In the genomic region with DNA sequence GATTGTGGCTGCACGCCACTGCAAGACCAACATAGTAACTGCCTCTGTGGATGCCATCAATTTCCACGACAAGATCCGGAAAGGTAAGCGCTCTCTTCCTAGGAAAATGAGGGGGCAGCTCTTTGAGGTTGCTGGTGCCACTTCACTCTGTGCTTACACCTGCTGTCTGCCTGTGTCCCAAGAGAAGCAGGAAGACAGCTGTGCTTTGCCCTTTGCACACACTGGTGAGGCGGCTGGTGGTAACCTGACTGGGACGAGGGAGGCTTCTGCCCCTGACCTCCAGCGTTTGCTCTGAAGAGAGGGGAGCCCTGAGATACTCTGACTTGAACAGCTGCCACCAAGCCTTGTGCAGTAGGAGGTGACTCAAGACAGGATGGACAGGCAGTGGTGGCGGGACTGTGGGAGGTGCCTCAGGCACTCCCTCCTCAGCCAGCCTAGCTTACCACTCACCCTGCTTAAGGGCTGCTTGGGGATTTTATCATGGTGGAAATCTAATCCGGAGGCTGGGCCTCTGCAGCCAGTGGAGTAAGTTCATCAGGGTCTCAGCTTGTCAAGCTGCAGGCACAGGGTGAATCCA, we compare ENCODE assay signal across 15 mouse cellular contexts. TPM values are rescaled to one million over a fixed set of nuclear protein-coding genes. Genes with fewer than 3 reads are reported as not detected.
DNase-seq lines count a peak whose midpoint lies in the region; ATAC-seq and TF ChIP-seq lines count a peak whose summit lies in the region.
"Had no signal": no experiment of that assay in that cellular context is flagged by ENCODE, and none has a peak within 500 bp of the region (broad histone marks: within the 10 kb centered on the region; RNA-seq: fewer than 3 reads in every experiment).

No protein-coding gene starts in this region.

- H3K9ac ChIP-seq in heart, embryonic 12.5 days = no peak overlapping the region
- no peak overlapping the region for H3K9ac ChIP-seq in kidney, embryonic 15.5 days
- H3K9ac ChIP-seq in embryonic facial prominence, embryonic 15.5 days = no peak overlapping the region
- H3K9ac ChIP-seq: intestine, embryonic 15.5 days; liver, embryonic 13.5 days; midbrain, embryonic 15.5 days had no signal

- ATAC-seq in heart, embryonic 12.5 days (ENCODE audit: insufficient number of reproducible peaks, low FRiP score) = no peak
- peak; percentile 88 for ATAC-seq in kidney, embryonic 15.5 days (replicated peaks; ENCODE audit: low FRiP score)
- ATAC-seq in embryonic facial prominence, embryonic 15.5 days (ENCODE audit: insufficient number of reproducible peaks, low FRiP score, low TSS enrichment, low read depth) = peak; percentile 31; the same call in 1 of the 2 replicates
- ATAC-seq: intestine, embryonic 15.5 days; midbrain, embryonic 15.5 days had no signal

- peaks cover 2% of the 10 kb centered on the region for H3K79me3 ChIP-seq in C2C12 (ENCODE audit: low read depth)

- no peak overlapping the region for H3ac ChIP-seq in C2C12 (ENCODE audit: control insufficient read depth, insufficient read length, low read depth)

- no peaks in the 10 kb centered on the region for H3K9me3 ChIP-seq in heart, embryonic 12.5 days (replicated peaks)
- no peaks in the 10 kb centered on the region for H3K9me3 ChIP-seq in kidney, embryonic 15.5 days (replicated peaks)
- no peaks in the 10 kb centered on the region for H3K9me3 ChIP-seq in embryonic facial prominence, embryonic 15.5 days (replicated peaks)
- H3K9me3 ChIP-seq: forebrain, embryonic 10.5 days; intestine, embryonic 15.5 days; liver, embryonic 13.5 days; midbrain, embryonic 15.5 days had no signal

- no peak for DNase-seq in heart, adult 11 months
- DNase-seq in kidney, adult 8-10 months = no peak
- no peak for DNase-seq in thymus, postnatal 10 days (ENCODE audit: low spot score in 2 of 2)
- DNase-seq: cerebellum, postnatal 14 days; layer of hippocampus, adult 9-11 months; liver, embryonic 13.5 days; lung, postnatal 36 days; thymus, adult 18-20 months had no signal

- no peaks in the 10 kb centered on the region for H3K79me2 ChIP-seq in C2C12 (ENCODE audit: control insufficient read depth, insufficient read depth)

- no peak overlapping the region for H3K4me2 ChIP-seq in heart, embryonic 12.5 days
- no peak overlapping the region for H3K4me2 ChIP-seq in kidney, embryonic 15.5 days
- no peak overlapping the region for H3K4me2 ChIP-seq in embryonic facial prominence, embryonic 15.5 days (replicated peaks)
- H3K4me2 ChIP-seq: intestine, embryonic 15.5 days; liver, embryonic 13.5 days; midbrain, embryonic 15.5 days had no signal

- peak overlapping the region; percentile 55 for H3K27ac ChIP-seq in heart, embryonic 12.5 days (ENCODE audit: poor library complexity, severe bottlenecking)
- peak overlapping the region; percentile 52; the same call in 1 of the 2 replicates for H3K27ac ChIP-seq in kidney, embryonic 15.5 days
- H3K27ac ChIP-seq in embryonic facial prominence, embryonic 15.5 days (replicated peaks) = no peak overlapping the region
- H3K27ac ChIP-seq: forebrain, embryonic 10.5 days; intestine, embryonic 15.5 days; liver, embryonic 13.5 days; midbrain, embryonic 15.5 days had no signal

- peaks cover 66% of the 10 kb centered on the region for H3K4me1 ChIP-seq in heart, embryonic 12.5 days (replicated peaks)
- peaks cover 19% of the 10 kb centered on the region for H3K4me1 ChIP-seq in kidney, embryonic 15.5 days
- H3K4me1 ChIP-seq in embryonic facial prominence, embryonic 15.5 days = peaks cover 16% of the 10 kb centered on the region
- H3K4me1 ChIP-seq: intestine, embryonic 15.5 days had no signal

- TF ChIP-seq CTCF in C2C12 (IDR thresholded peaks at IDR 0.05; ENCODE audit: control insufficient read depth, insufficient read depth, insufficient read length) = no peak

- no peaks in the 10 kb centered on the region for H3K36me3 ChIP-seq in heart, embryonic 12.5 days
- no peaks in the 10 kb centered on the region for H3K36me3 ChIP-seq in kidney, embryonic 15.5 days
- H3K36me3 ChIP-seq in C2C12 (ENCODE audit: control insufficient read depth, insufficient read depth) = peaks cover 31% of the 10 kb centered on the region
- 0 out of 2 replicates have a peak, but pooled peaks cover 4% of the 10 kb centered on the region for H3K36me3 ChIP-seq in embryonic facial prominence, embryonic 15.5 days
- H3K36me3 ChIP-seq: liver, embryonic 13.5 days; midbrain, embryonic 15.5 days had no signal

- H3K4me3 ChIP-seq in heart, embryonic 12.5 days = no peak overlapping the region
- no peak overlapping the region for H3K4me3 ChIP-seq in kidney, embryonic 15.5 days (replicated peaks)
- H3K4me3 ChIP-seq in C2C12 (ENCODE audit: insufficient read depth, poor library complexity, severe bottlenecking) = no peak overlapping the region
- no peak overlapping the region for H3K4me3 ChIP-seq in embryonic facial prominence, embryonic 15.5 days (replicated peaks)
- H3K4me3 ChIP-seq: forebrain, embryonic 10.5 days; intestine, embryonic 15.5 days; liver, embryonic 13.5 days; midbrain, embryonic 15.5 days had no signal

- WGBS in heart, embryonic 12.5 days = 60% methylated on average over 9 of the region's 9 CpGs
- WGBS in kidney, embryonic 15.5 days = 42% methylated on average over 9 of the region's 9 CpGs
- WGBS in embryonic facial prominence, embryonic 15.5 days = 66% methylated on average over 9 of the region's 9 CpGs

- H3K27me3 ChIP-seq in heart, embryonic 12.5 days (replicated peaks) = no peaks in the 10 kb centered on the region
- H3K27me3 ChIP-seq in kidney, embryonic 15.5 days = no peaks in the 10 kb centered on the region
- no peaks in the 10 kb centered on the region for H3K27me3 ChIP-seq in C2C12 (ENCODE audit: control insufficient read depth, insufficient read depth, insufficient read length)
- no peaks in the 10 kb centered on the region for H3K27me3 ChIP-seq in embryonic facial prominence, embryonic 15.5 days
- H3K27me3 ChIP-seq: intestine, embryonic 15.5 days; liver, embryonic 13.5 days; midbrain, embryonic 15.5 days had no signal

TF ChIP-seq in C2C12, 6 proteins besides CTCF, POLR2A, EP300 and RAD21:
- peak; percentile 2 for TF ChIP-seq MYOD1 (IDR thresholded peaks at IDR 0.05; ENCODE audit: control insufficient read depth, insufficient read length, low read depth)
- no peak for TF ChIP-seq CEBPB (IDR thresholded peaks at IDR 0.05; ENCODE audit: low read depth)
- no peak for TF ChIP-seq USF1 (IDR thresholded peaks at IDR 0.05; ENCODE audit: low read depth)

RNA-seq across cellular contexts. Expression of a gene that starts 20.8 kb away (rescaled TPM):
- 11.9 and 14.0 TPM in 2 replicates for polyA plus RNA-seq in heart, embryonic 12.5 days (2016; fragmentation: Nextera tagmentation; extraction: Ambion mirVana)
- 6.2 and 7.8 TPM in 2 replicates for polyA plus RNA-seq in kidney, embryonic 15.5 days (2015; fragmentation: Nextera tagmentation; extraction: Ambion mirVana)
- polyA plus RNA-seq in C2C12 (2012; fragmentation: generic; extraction: Trizol) = 5.4 TPM
- 29.0 and 35.7 TPM in 2 replicates for polyA plus RNA-seq in embryonic facial prominence, embryonic 15.5 days (2015; fragmentation: Nextera tagmentation; extraction: Ambion mirVana)

RNA-seq across cellular contexts. Expression of a gene that starts 38.2 kb away (rescaled TPM):
- not detected in 2 replicates for polyA plus RNA-seq in heart, embryonic 12.5 days (2016; fragmentation: Nextera tagmentation; extraction: Ambion mirVana)
- polyA plus RNA-seq in kidney, embryonic 15.5 days (2015; fragmentation: Nextera tagmentation; extraction: Ambion mirVana) = not detected in 2 replicates
- not detected for polyA plus RNA-seq in C2C12 (2012; fragmentation: generic; extraction: Trizol)
- not detected in 2 replicates for polyA plus RNA-seq in embryonic facial prominence, embryonic 15.5 days (2015; fragmentation: Nextera tagmentation; extraction: Ambion mirVana)
- polyA plus RNA-seq: intestine, embryonic 15.5 days; liver, embryonic 13.5 days had no signal

RNA-seq across cellular contexts. Expression of a gene that starts 43.8 kb away (rescaled TPM):
- polyA plus RNA-seq in heart, embryonic 12.5 days (2016; fragmentation: Nextera tagmentation; extraction: Ambion mirVana) = 24.0 and 25.4 TPM in 2 replicates
- polyA plus RNA-seq in kidney, embryonic 15.5 days (2015; fragmentation: Nextera tagmentation; extraction: Ambion mirVana) = 22.3 and 28.7 TPM in 2 replicates
- 34.1 TPM for polyA plus RNA-seq in C2C12 (2012; fragmentation: generic; extraction: Trizol)
- polyA plus RNA-seq in embryonic facial prominence, embryonic 15.5 days (2015; fragmentation: Nextera tagmentation; extraction: Ambion mirVana) = 23.5 and 26.7 TPM in 2 replicates
